Mouse (Mus musculus): ENCODE measurements around the gene Mllt11. TPM values are rescaled to one million over a fixed set of nuclear protein-coding genes. Genes with fewer than 3 reads are reported as not detected.
A peak's percentile ranks its signal among the peaks of the same experiment; 100 is the strongest.

Mllt11 gene
- polyA plus RNA-seq, 1 experiment from 2014 or later, result 12.0 TPM

GRCm38 (mm10) chr3:95264724-95265123, 32.8 kb upstream of the Mllt11 start:
- Histone ChIP-seq H3K4me1 (peaks cover 8% of the 10 kb centered on the region), H3K36me3 (peaks cover 89% of the 10 kb centered on the region), H3K27ac (no peak overlapping the region), H3K27me3 (ENCODE audit: low read depth, poor library complexity, severe bottlenecking) (no peaks in the 10 kb centered on the region), H3K4me3 (no peak overlapping the region), H3K9me3 (replicated peaks) (no peaks in the 10 kb centered on the region)
- 95% methylated on average over 1 of the region's 1 CpGs for WGBS
- DNase-seq (ENCODE audit: low spot score), result no peak

GRCm38 (mm10) chr3:95263089-95263739, 31.2 kb upstream of the Mllt11 start:
- peak; percentile 78 for DNase-seq (ENCODE audit: low spot score)
- 46% methylated on average over 11 of the region's 11 CpGs for WGBS
- no peaks in the 10 kb centered on the region for H3K9me3 ChIP-seq (replicated peaks)
- H3K36me3 ChIP-seq, result peaks cover 90% of the 10 kb centered on the region
- no peak overlapping the region for H3K4me3 ChIP-seq
- H3K27ac ChIP-seq, result peak overlapping the region; percentile 47; the same call in 1 of the 2 replicates
- H3K27me3 ChIP-seq (ENCODE audit: low read depth, poor library complexity, severe bottlenecking), result no peaks in the 10 kb centered on the region
- peaks cover 8% of the 10 kb centered on the region for H3K4me1 ChIP-seq

- no peak overlapping the region for H3K4me3 ChIP-seq
- H3K27ac ChIP-seq, result no peak overlapping the region
- 96% methylated on average over 4 of the region's 4 CpGs for WGBS
- H3K27me3 ChIP-seq (ENCODE audit: low read depth, poor library complexity, severe bottlenecking), result no peaks in the 10 kb centered on the region
- peaks cover 90% of the 10 kb centered on the region for H3K36me3 ChIP-seq
- no peaks in the 10 kb centered on the region for H3K9me3 ChIP-seq (replicated peaks)
- DNase-seq (ENCODE audit: low spot score), result no peak
- peaks cover 8% of the 10 kb centered on the region for H3K4me1 ChIP-seq
Measured at GRCm38 (mm10) chr3:95261975-95262374, 30.0 kb upstream of the Mllt11 start.

GRCm38 (mm10) chr3:95256931-95257330, 25.0 kb upstream of the Mllt11 start:
- 84% methylated on average over 5 of the region's 5 CpGs for WGBS
- Histone ChIP-seq H3K36me3 (peaks cover 94% of the 10 kb centered on the region), H3K27ac (no peak overlapping the region), H3K4me3 (no peak overlapping the region), H3K9me3 (replicated peaks) (no peaks in the 10 kb centered on the region), H3K4me1 (no peaks in the 10 kb centered on the region), H3K27me3 (ENCODE audit: low read depth, poor library complexity, severe bottlenecking) (no peaks in the 10 kb centered on the region)
- no peak for DNase-seq (ENCODE audit: low spot score)

GRCm38 (mm10) chr3:95250783-95251424, 18.9 kb upstream of the Mllt11 start, which contains the start of gene Bnipl:
Gene Bnipl, minus strand, starts transcription at chr3:95251193.
- DNase-seq (ENCODE audit: low spot score), result no peak
- Histone ChIP-seq H3K9me3 (replicated peaks) (no peaks in the 10 kb centered on the region), H3K4me1 (0 out of 2 replicates have a peak, but pooled peaks cover 5% of the 10 kb centered on the region), H3K27ac (no peak within 1 kb of the TSS), H3K4me3 (no peak within 1 kb of the TSS), H3K36me3 (peaks cover 40% of the 10 kb centered on the region), H3K27me3 (ENCODE audit: low read depth, poor library complexity, severe bottlenecking) (no peaks in the 10 kb centered on the region)
- 46% methylated on average over 7 of the region's 7 CpGs for WGBS

- H3K9me3 ChIP-seq (replicated peaks), result no peaks in the 10 kb centered on the region
- no peak overlapping the region for H3K4me3 ChIP-seq
- no peak for DNase-seq (ENCODE audit: low spot score)
- no peaks in the 10 kb centered on the region for H3K27me3 ChIP-seq (ENCODE audit: low read depth, poor library complexity, severe bottlenecking)
- peaks cover 38% of the 10 kb centered on the region for H3K36me3 ChIP-seq
- no peak overlapping the region for H3K27ac ChIP-seq
- 0 out of 2 replicates have a peak, but pooled peaks cover 5% of the 10 kb centered on the region for H3K4me1 ChIP-seq
- WGBS, result 81% methylated on average over 5 of the region's 5 CpGs
Measured at GRCm38 (mm10) chr3:95250361-95250760, 18.4 kb upstream of the Mllt11 start.

- 59% methylated on average over 1 of the region's 1 CpGs for WGBS
- no peaks in the 10 kb centered on the region for H3K27me3 ChIP-seq (ENCODE audit: low read depth, poor library complexity, severe bottlenecking)
- 0 out of 2 replicates have a peak, but pooled peaks cover 5% of the 10 kb centered on the region for H3K4me1 ChIP-seq
- H3K27ac ChIP-seq, result no peak overlapping the region
- peaks cover 17% of the 10 kb centered on the region for H3K36me3 ChIP-seq
- no peaks in the 10 kb centered on the region for H3K9me3 ChIP-seq (replicated peaks)
- DNase-seq (ENCODE audit: low spot score), result no peak
- H3K4me3 ChIP-seq, result no peak overlapping the region
Measured at GRCm38 (mm10) chr3:95247660-95248336, 15.8 kb upstream of the Mllt11 start.

- Histone ChIP-seq H3K27me3 (ENCODE audit: low read depth, poor library complexity, severe bottlenecking) (no peaks in the 10 kb centered on the region), H3K36me3 (peaks cover 11% of the 10 kb centered on the region), H3K4me3 (no peak overlapping the region), H3K4me1 (0 out of 2 replicates have a peak, but pooled peaks cover 6% of the 10 kb centered on the region), H3K9me3 (replicated peaks) (no peaks in the 10 kb centered on the region), H3K27ac (no peak overlapping the region)
- WGBS, result 85% methylated on average over 5 of the region's 5 CpGs
- DNase-seq (ENCODE audit: low spot score), result no peak
Measured at GRCm38 (mm10) chr3:95246465-95247231, 14.7 kb upstream of the Mllt11 start.

- Histone ChIP-seq H3K27ac (no peak overlapping the region), H3K4me3 (no peak overlapping the region), H3K4me1 (peaks cover 17% of the 10 kb centered on the region), H3K36me3 (peaks cover 20% of the 10 kb centered on the region), H3K9me3 (replicated peaks) (no peaks in the 10 kb centered on the region), H3K27me3 (ENCODE audit: low read depth, poor library complexity, severe bottlenecking) (no peaks in the 10 kb centered on the region)
- 85% methylated on average over 2 of the region's 2 CpGs for WGBS
- no peak for DNase-seq (ENCODE audit: low spot score)
Measured at GRCm38 (mm10) chr3:95243086-95243485, 11.1 kb upstream of the Mllt11 start.

GRCm38 (mm10) chr3:95241498-95241897, 9.5 kb upstream of the Mllt11 start, which contains the start of gene Gm128:
Gene Gm128, minus strand, starts transcription at chr3:95241598.
- Histone ChIP-seq H3K4me1 (peaks cover 17% of the 10 kb centered on the region), H3K27me3 (ENCODE audit: low read depth, poor library complexity, severe bottlenecking) (no peaks in the 10 kb centered on the region), H3K4me3 (peak within 1 kb of the TSS; percentile 36), H3K27ac (peak within 1 kb of the TSS; percentile 67), H3K9me3 (replicated peaks) (no peaks in the 10 kb centered on the region), H3K36me3 (peaks cover 31% of the 10 kb centered on the region)
- no peak for DNase-seq (ENCODE audit: low spot score)
- WGBS, result 80% methylated on average over 7 of the region's 7 CpGs

GRCm38 (mm10) chr3:95240900-95241299, 8.9 kb upstream of the Mllt11 start:
- WGBS, result 23% methylated on average over 17 of the region's 17 CpGs
- peak; percentile 47 for DNase-seq (ENCODE audit: low spot score)
- Histone ChIP-seq H3K27ac (peak overlapping the region; percentile 67), H3K36me3 (peaks cover 37% of the 10 kb centered on the region), H3K27me3 (ENCODE audit: low read depth, poor library complexity, severe bottlenecking) (no peaks in the 10 kb centered on the region), H3K9me3 (replicated peaks) (no peaks in the 10 kb centered on the region), H3K4me1 (peaks cover 19% of the 10 kb centered on the region), H3K4me3 (peak overlapping the region; percentile 36)

GRCm38 (mm10) chr3:95239971-95240370, 8.0 kb upstream of the Mllt11 start:
- peaks cover 41% of the 10 kb centered on the region for H3K36me3 ChIP-seq
- peak overlapping the region; percentile 15; the same call in 1 of the 2 replicates for H3K4me3 ChIP-seq
- 88% methylated on average over 12 of the region's 12 CpGs for WGBS
- DNase-seq (ENCODE audit: low spot score), result no peak
- H3K27ac ChIP-seq, result no peak overlapping the region
- H3K27me3 ChIP-seq (ENCODE audit: low read depth, poor library complexity, severe bottlenecking), result no peaks in the 10 kb centered on the region
- no peaks in the 10 kb centered on the region for H3K9me3 ChIP-seq (replicated peaks)
- peaks cover 28% of the 10 kb centered on the region for H3K4me1 ChIP-seq

Data from limb, embryonic 10.5 days (tissue).